Mouse (Mus musculus): Measurements from ENCODE around the gene Thap2. TPM values are rescaled to one million over a fixed set of nuclear protein-coding genes. Genes with fewer than 3 reads are reported as not detected.

Thap2 gene
- polyA plus RNA-seq, 1 experiment from 2014 or later: 24.1 TPM

GRCm38 (mm10) chr10:115358216-115358919 lies 25.9 kb downstream of the Thap2 start:
- 85% methylated on average over 17 of the region's 17 CpGs for WGBS
- ATAC-seq (ENCODE audit: insufficient read depth, low FRiP score): no peak
- Histone ChIP-seq H3K9me3 (replicated peaks; ENCODE audit: control insufficient read depth, low read length) (no peaks in the 10 kb centered on the region), H3K4me1 (ENCODE audit: control insufficient read depth, insufficient read depth, low read length) (peaks cover 4% of the 10 kb centered on the region; the same call in 1 of the 2 replicates), H3K4me3 (replicated peaks; ENCODE audit: low read length) (no peak overlapping the region), H3K4me2 (ENCODE audit: low read depth, low read length) (no peak overlapping the region), H3K27ac (ENCODE audit: low read length) (no peak overlapping the region), H3K9ac (ENCODE audit: low read length) (no peak overlapping the region), H3K36me3 (ENCODE audit: control insufficient read depth, insufficient read depth, low read length) (peaks cover 5% of the 10 kb centered on the region; the same call in 1 of the 2 replicates), H3K27me3 (ENCODE audit: control insufficient read depth, insufficient read depth, low read length) (no peaks in the 10 kb centered on the region)

GRCm38 (mm10) chr10:115356106-115356505 lies 28.1 kb downstream of the Thap2 start:
- Histone ChIP-seq H3K27ac (ENCODE audit: low read length) (no peak overlapping the region), H3K36me3 (ENCODE audit: control insufficient read depth, insufficient read depth, low read length) (peaks cover 5% of the 10 kb centered on the region; the same call in 1 of the 2 replicates), H3K4me1 (ENCODE audit: control insufficient read depth, insufficient read depth, low read length) (peaks cover 2% of the 10 kb centered on the region; the same call in 1 of the 2 replicates), H3K9ac (ENCODE audit: low read length) (no peak overlapping the region), H3K4me2 (ENCODE audit: low read depth, low read length) (no peak overlapping the region), H3K4me3 (replicated peaks; ENCODE audit: low read length) (no peak overlapping the region), H3K27me3 (ENCODE audit: control insufficient read depth, insufficient read depth, low read length) (no peaks in the 10 kb centered on the region), H3K9me3 (replicated peaks; ENCODE audit: control insufficient read depth, low read length) (no peaks in the 10 kb centered on the region)
- no peak for ATAC-seq (ENCODE audit: insufficient read depth, low FRiP score)
- 84% methylated on average over 6 of the region's 7 CpGs for WGBS

GRCm38 (mm10) chr10:115355016-115355415 lies 29.2 kb downstream of the Thap2 start:
- no peaks in the 10 kb centered on the region for H3K9me3 ChIP-seq (replicated peaks; ENCODE audit: control insufficient read depth, low read length)
- 88% methylated on average over 6 of the region's 6 CpGs for WGBS
- no peak overlapping the region for H3K4me3 ChIP-seq (replicated peaks; ENCODE audit: low read length)
- H3K9ac ChIP-seq (ENCODE audit: low read length): no peak overlapping the region
- no peaks in the 10 kb centered on the region for H3K27me3 ChIP-seq (ENCODE audit: control insufficient read depth, insufficient read depth, low read length)
- H3K4me2 ChIP-seq (ENCODE audit: low read depth, low read length): no peak overlapping the region
- H3K4me1 ChIP-seq (ENCODE audit: control insufficient read depth, insufficient read depth, low read length): no peaks in the 10 kb centered on the region
- H3K27ac ChIP-seq (ENCODE audit: low read length): no peak overlapping the region
- ATAC-seq (ENCODE audit: insufficient read depth, low FRiP score): no peak
- H3K36me3 ChIP-seq (ENCODE audit: control insufficient read depth, insufficient read depth, low read length): peaks cover 5% of the 10 kb centered on the region; the same call in 1 of the 2 replicates

- WGBS: 75% methylated on average over 6 of the region's 6 CpGs
- Histone ChIP-seq H3K9ac (ENCODE audit: low read length) (no peak overlapping the region), H3K4me3 (replicated peaks; ENCODE audit: low read length) (no peak overlapping the region), H3K4me2 (ENCODE audit: low read depth, low read length) (no peak overlapping the region), H3K27me3 (ENCODE audit: control insufficient read depth, insufficient read depth, low read length) (no peaks in the 10 kb centered on the region), H3K36me3 (ENCODE audit: control insufficient read depth, insufficient read depth, low read length) (peaks cover 5% of the 10 kb centered on the region; the same call in 1 of the 2 replicates), H3K9me3 (replicated peaks; ENCODE audit: control insufficient read depth, low read length) (no peaks in the 10 kb centered on the region), H3K4me1 (ENCODE audit: control insufficient read depth, insufficient read depth, low read length) (no peaks in the 10 kb centered on the region), H3K27ac (ENCODE audit: low read length) (no peak overlapping the region)
- no peak for ATAC-seq (ENCODE audit: insufficient read depth, low FRiP score)
Measured at GRCm38 (mm10) chr10:115354553-115354952, 29.7 kb downstream of the Thap2 start.

GRCm38 (mm10) chr10:115350810-115351397 lies 33.3 kb downstream of the Thap2 start:
- Histone ChIP-seq H3K4me3 (replicated peaks; ENCODE audit: low read length) (no peak overlapping the region), H3K4me1 (ENCODE audit: control insufficient read depth, insufficient read depth, low read length) (no peaks in the 10 kb centered on the region), H3K9ac (ENCODE audit: low read length) (no peak overlapping the region), H3K9me3 (replicated peaks; ENCODE audit: control insufficient read depth, low read length) (no peaks in the 10 kb centered on the region), H3K4me2 (ENCODE audit: low read depth, low read length) (no peak overlapping the region), H3K27me3 (ENCODE audit: control insufficient read depth, insufficient read depth, low read length) (no peaks in the 10 kb centered on the region), H3K27ac (ENCODE audit: low read length) (no peak overlapping the region), H3K36me3 (ENCODE audit: control insufficient read depth, insufficient read depth, low read length) (no peaks in the 10 kb centered on the region)
- 68% methylated on average over 2 of the region's 2 CpGs for WGBS
- ATAC-seq (ENCODE audit: insufficient read depth, low FRiP score): no peak

GRCm38 (mm10) chr10:115349509-115349908 lies 34.7 kb downstream of the Thap2 start:
- Histone ChIP-seq H3K9ac (ENCODE audit: low read length) (no peak overlapping the region), H3K4me3 (replicated peaks; ENCODE audit: low read length) (no peak overlapping the region), H3K9me3 (replicated peaks; ENCODE audit: control insufficient read depth, low read length) (no peaks in the 10 kb centered on the region), H3K36me3 (ENCODE audit: control insufficient read depth, insufficient read depth, low read length) (0 out of 2 replicates have a peak, but pooled peaks cover 4% of the 10 kb centered on the region), H3K4me2 (ENCODE audit: low read depth, low read length) (no peak overlapping the region), H3K4me1 (ENCODE audit: control insufficient read depth, insufficient read depth, low read length) (no peaks in the 10 kb centered on the region), H3K27ac (ENCODE audit: low read length) (no peak overlapping the region), H3K27me3 (ENCODE audit: control insufficient read depth, insufficient read depth, low read length) (no peaks in the 10 kb centered on the region)
- no peak for ATAC-seq (ENCODE audit: insufficient read depth, low FRiP score)
- 67% methylated on average over 7 of the region's 7 CpGs for WGBS

GRCm38 (mm10) chr10:115349029-115349428 lies 35.2 kb downstream of the Thap2 start:
- no peak overlapping the region for H3K4me3 ChIP-seq (replicated peaks; ENCODE audit: low read length)
- H3K4me2 ChIP-seq (ENCODE audit: low read depth, low read length): no peak overlapping the region
- H3K4me1 ChIP-seq (ENCODE audit: control insufficient read depth, insufficient read depth, low read length): no peaks in the 10 kb centered on the region
- H3K27me3 ChIP-seq (ENCODE audit: control insufficient read depth, insufficient read depth, low read length): no peaks in the 10 kb centered on the region
- no peak overlapping the region for H3K9ac ChIP-seq (ENCODE audit: low read length)
- no peaks in the 10 kb centered on the region for H3K9me3 ChIP-seq (replicated peaks; ENCODE audit: control insufficient read depth, low read length)
- peak; percentile 44; the same call in 1 of the 2 replicates for ATAC-seq (ENCODE audit: insufficient read depth, low FRiP score)
- WGBS: 71% methylated on average over 10 of the region's 10 CpGs
- no peak overlapping the region for H3K27ac ChIP-seq (ENCODE audit: low read length)
- 0 out of 2 replicates have a peak, but pooled peaks cover 4% of the 10 kb centered on the region for H3K36me3 ChIP-seq (ENCODE audit: control insufficient read depth, insufficient read depth, low read length)

GRCm38 (mm10) chr10:115348131-115348530 lies 36.1 kb downstream of the Thap2 start:
- no peak overlapping the region for H3K4me2 ChIP-seq (ENCODE audit: low read depth, low read length)
- ATAC-seq (ENCODE audit: insufficient read depth, low FRiP score): no peak
- no peaks in the 10 kb centered on the region for H3K4me1 ChIP-seq (ENCODE audit: control insufficient read depth, insufficient read depth, low read length)
- no peak overlapping the region for H3K4me3 ChIP-seq (replicated peaks; ENCODE audit: low read length)
- 0 out of 2 replicates have a peak, but pooled peaks cover 4% of the 10 kb centered on the region for H3K36me3 ChIP-seq (ENCODE audit: control insufficient read depth, insufficient read depth, low read length)
- no peak overlapping the region for H3K27ac ChIP-seq (ENCODE audit: low read length)
- no peaks in the 10 kb centered on the region for H3K9me3 ChIP-seq (replicated peaks; ENCODE audit: control insufficient read depth, low read length)
- 49% methylated on average over 6 of the region's 6 CpGs for WGBS
- no peaks in the 10 kb centered on the region for H3K27me3 ChIP-seq (ENCODE audit: control insufficient read depth, insufficient read depth, low read length)
- H3K9ac ChIP-seq (ENCODE audit: low read length): no peak overlapping the region

- H3K4me2 ChIP-seq (ENCODE audit: low read depth, low read length): no peak overlapping the region
- no peak overlapping the region for H3K9ac ChIP-seq (ENCODE audit: low read length)
- no peak overlapping the region for H3K27ac ChIP-seq (ENCODE audit: low read length)
- no peak overlapping the region for H3K4me3 ChIP-seq (replicated peaks; ENCODE audit: low read length)
- H3K9me3 ChIP-seq (replicated peaks; ENCODE audit: control insufficient read depth, low read length): no peaks in the 10 kb centered on the region
- H3K36me3 ChIP-seq (ENCODE audit: control insufficient read depth, insufficient read depth, low read length): peaks cover 4% of the 10 kb centered on the region; the same call in 1 of the 2 replicates
- H3K4me1 ChIP-seq (ENCODE audit: control insufficient read depth, insufficient read depth, low read length): no peaks in the 10 kb centered on the region
- ATAC-seq (ENCODE audit: insufficient read depth, low FRiP score): no peak
- no peaks in the 10 kb centered on the region for H3K27me3 ChIP-seq (ENCODE audit: control insufficient read depth, insufficient read depth, low read length)
Measured at GRCm38 (mm10) chr10:115346444-115346843, 37.8 kb downstream of the Thap2 start.

All from stomach, embryonic 16.5 days (tissue).